Mouse (Mus musculus): Measurements from ENCODE around the gene Pold1.

Pold1 gene

GRCm38 (mm10) chr7:44487936-44488335 is 60.7 kb downstream of the Pold1 start:
- DNase-seq (ENCODE audit: low read depth, low spot score), result no peak

- no peak for DNase-seq (ENCODE audit: low read depth, low spot score)
Observed at GRCm38 (mm10) chr7:44486927-44487575, 61.6 kb downstream of the Pold1 start.

- DNase-seq (ENCODE audit: low read depth, low spot score), result no peak
Observed at GRCm38 (mm10) chr7:44485572-44486195, 63.0 kb downstream of the Pold1 start.

- peak; percentile 77 for DNase-seq (ENCODE audit: low read depth, low spot score)
Observed at GRCm38 (mm10) chr7:44484841-44485571, 63.6 kb downstream of the Pold1 start.

- DNase-seq (ENCODE audit: low read depth, low spot score), result no peak
Observed at GRCm38 (mm10) chr7:44484109-44484508, 64.5 kb downstream of the Pold1 start.

GRCm38 (mm10) chr7:44482836-44483435 is 65.7 kb downstream of the Pold1 start:
- no peak for DNase-seq (ENCODE audit: low read depth, low spot score)
